Mouse (Mus musculus) gonadal fat pad, adult 2 months (tissue): ENCODE data around the gene Gm20481. TPM values are rescaled to one million over a fixed set of nuclear protein-coding genes. Genes with fewer than 3 reads are reported as not detected.
"Not testable (repeated sequence)": the region's sequence is repeated elsewhere in the genome, so short reads cannot be mapped to it uniquely, and the experiment has no call there.

Experiments
- DNase-seq: peaks from one replicate; pipeline ENCODE4 v3.0.0-alpha.2; 2012; ENCODE audit warnings: low read depth
- polyA plus RNA-seq: library from polyadenylated mRNA; depleted of rRNA; stranded (reverse); fragments of >200 nt; gene quantifications from 2 replicates; pipeline ENCODE4 v1.2.3, GENCODE M21; 2012

The Gm20481 gene
- polyA plus RNA-seq, 1 experiment = 0.24 TPM

GRCm38 (mm10) chr17:34951636-34952377 lies 17.9 kb upstream of the Gm20481 start:
- DNase-seq = no peak

- no peak for DNase-seq
These were observed 17.2 kb upstream of the Gm20481 start for GRCm38 (mm10) chr17:34952378-34953040.

GRCm38 (mm10) chr17:34953258-34953657 lies 16.5 kb upstream of the Gm20481 start:
- no peak for DNase-seq

GRCm38 (mm10) chr17:34953904-34954303 lies 15.8 kb upstream of the Gm20481 start:
- DNase-seq = no peak

DNA sequence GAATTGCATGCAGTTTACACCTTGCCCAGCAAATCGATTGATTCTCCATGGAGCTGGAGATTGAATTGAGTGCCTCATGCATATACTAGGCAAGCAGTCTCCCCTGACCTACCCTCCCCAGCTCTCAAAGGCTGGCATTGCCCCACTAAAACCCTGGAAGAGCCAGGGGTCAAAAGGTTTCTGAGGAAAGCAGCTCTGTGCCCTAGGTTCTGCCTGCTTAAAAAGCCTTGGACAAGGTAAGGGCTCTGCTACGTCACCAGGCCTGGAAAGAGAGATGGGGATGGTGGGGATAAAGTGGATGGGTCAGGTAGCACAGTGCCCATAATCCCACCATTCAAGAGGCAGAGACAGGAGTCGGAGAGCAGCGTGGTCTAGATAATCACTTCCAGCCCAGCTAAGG lies 14.9 kb upstream of the Gm20481 start:
- no peak for DNase-seq

DNA sequence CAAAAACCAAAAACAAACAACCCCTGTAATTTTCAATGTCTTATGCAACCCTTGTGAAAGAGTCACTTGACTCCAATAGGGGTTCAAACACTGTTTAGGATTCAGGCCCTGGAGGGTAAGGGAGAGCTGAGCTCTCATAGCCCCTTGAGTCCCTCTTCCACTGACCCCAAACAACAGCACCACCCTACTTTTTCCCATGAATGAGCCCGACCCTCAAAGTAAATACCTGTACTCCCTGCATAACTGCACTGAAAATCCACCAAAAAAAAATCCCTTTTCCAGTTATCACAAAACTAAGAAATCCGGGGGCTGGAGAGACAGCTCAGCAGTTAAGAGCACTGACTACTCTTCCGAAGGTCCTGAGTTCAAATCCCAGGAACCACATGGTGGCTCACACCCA lies 13.8 kb upstream of the Gm20481 start:
- no peak for DNase-seq

DNA sequence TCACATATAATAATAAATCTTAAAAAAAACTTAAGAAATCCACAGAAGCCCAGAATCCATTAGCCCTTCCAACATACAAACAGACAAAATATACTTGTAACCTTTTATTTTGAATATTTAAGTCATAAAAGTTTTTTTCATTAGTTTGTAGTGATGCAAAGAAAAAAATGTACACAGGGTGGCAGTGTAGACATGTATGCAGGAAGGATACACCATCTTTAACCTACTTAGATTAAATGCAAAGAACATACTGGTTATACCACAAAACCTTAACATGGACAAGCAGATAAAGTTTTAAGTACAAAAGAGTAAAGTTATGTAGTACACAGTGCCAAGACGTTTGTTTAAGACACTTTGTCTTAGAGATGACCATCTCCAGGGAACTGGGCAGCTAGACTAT lies 13.4 kb upstream of the Gm20481 start:
- DNase-seq = no peak

- DNase-seq = not testable (repeated sequence)
These were observed 12.4 kb upstream of the Gm20481 start for GRCm38 (mm10) chr17:34957291-34957690.

DNA sequence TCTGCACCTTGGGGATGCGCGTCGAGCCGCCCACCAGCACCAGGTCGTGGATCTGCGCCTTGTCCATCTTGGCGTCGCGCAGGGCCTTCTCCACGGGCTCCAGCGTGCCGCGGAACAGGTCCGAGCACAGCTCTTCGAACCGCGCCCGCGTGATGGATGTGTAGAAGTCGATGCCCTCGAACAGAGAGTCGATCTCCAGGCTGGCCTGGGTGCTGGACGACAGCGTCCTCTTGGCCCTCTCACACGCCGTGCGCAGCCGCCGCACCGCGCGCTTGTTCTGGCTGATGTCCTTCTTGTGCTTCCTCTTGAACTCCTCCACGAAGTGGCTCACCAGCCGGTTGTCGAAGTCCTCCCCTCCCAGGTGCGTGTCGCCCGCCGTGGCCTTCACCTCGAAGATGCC lies 11.7 kb upstream of the Gm20481 start:
- DNase-seq = not testable (repeated sequence)

DNA sequence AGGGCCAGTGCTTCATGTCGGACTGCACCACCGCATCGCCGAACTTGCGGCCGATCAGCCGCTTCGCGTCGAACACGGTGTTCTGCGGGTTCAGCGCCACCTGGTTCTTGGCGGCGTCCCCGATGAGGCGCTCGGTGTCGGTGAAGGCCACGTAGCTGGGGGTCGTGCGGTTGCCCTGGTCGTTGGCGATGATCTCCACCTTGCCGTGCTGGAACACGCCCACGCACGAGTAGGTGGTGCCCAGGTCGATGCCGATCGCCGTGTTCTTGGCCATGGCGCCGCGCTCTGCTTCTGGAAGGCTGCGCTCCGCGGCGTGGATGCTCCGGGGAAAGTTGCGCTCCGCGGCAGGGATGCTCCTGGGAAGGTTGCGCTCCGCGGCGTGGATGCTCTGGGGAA lies 11.0 kb upstream of the Gm20481 start:
- not testable (repeated sequence) for DNase-seq

GRCm38 (mm10) chr17:34959130-34959778 lies 10.5 kb upstream of the Gm20481 start, which contains the start of gene Hspa1b:
TSS of gene Hspa1b (minus strand) at chr17:34959238.
- DNase-seq = not testable (repeated sequence)

GRCm38 (mm10) chr17:34959881-34960515 lies 9.7 kb upstream of the Gm20481 start:
- no peak for DNase-seq

DNA sequence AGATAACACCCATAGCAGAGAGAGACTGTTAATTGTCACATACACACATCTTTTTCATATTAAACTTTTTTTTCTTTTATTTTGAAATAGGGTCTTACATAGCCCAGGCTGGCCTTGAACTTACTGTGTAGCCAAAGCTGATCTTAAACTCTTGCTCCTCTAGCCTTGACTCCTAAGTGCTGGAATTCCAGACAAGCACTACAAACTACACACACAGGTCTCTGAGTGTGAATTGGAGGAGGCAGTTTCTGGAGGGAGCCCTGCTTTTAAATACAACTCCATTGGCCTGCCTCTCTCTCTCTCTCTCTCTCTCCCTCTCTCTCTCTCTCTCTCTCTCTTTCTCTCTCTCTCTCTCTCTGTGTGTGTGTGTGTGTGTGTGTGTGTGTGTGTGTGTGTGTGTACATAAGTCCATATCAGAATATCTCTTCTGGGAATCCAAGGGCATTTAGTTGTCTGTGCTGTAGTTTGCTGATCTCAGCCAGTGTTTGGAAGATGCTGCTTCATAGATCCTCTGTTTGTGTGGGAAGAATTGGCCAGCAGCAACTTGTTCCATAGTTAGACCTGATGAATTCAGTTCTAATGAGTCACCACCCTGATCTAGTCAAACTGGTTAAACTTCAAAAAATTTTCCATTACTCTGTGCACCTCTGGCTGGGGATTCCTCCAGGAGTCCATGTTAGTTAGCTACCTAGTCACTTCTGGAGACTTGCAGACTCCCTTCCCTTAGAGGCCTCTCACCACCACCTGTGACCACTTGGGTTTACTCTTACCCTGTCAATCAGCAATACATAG lies 8.8 kb upstream of the Gm20481 start:
- DNase-seq = no peak

DNA sequence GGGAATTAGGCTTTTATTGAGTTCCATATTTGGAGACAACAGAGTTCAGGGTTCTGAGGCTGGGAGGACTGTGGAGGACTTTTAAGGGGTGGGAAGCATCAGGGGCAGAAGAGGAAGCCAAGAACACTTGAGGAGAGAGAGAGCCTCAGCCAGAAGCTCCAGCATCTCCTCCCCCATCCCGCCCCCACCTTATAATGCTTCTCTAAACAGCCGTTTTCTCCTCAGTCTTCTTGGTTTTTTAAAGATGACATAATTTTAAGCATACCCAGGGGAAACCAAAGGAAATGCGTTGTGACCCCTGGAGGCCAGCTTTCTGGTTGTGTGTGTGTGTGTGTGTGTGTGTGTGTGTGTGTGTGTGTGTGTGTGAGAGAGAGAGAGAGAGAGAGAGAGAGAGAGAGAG lies 7.6 kb upstream of the Gm20481 start:
- DNase-seq = no peak

DNA sequence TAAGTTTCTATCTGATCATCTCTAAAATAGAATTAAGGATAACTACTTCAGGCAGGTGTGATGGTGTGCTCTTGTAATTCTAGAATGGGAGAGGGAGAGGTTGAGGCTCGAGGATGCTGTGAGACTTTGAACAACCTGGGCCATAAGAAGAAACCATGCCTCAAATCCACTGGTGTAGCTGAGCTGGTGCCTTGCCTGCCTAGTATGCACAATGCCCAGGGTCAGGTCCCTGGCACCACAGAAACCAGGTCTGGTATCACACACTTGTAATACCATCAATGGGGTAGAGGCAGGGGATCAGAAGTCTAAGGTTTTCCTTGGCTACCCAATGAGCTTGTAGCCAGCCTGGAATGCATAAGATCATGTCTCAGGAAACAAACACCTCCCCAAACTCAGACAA lies 6.9 kb upstream of the Gm20481 start:
- no peak for DNase-seq

GRCm38 (mm10) chr17:34964640-34965049 lies 5.1 kb upstream of the Gm20481 start:
- peak; percentile 98 for DNase-seq

GRCm38 (mm10) chr17:34965627-34966026 lies 4.1 kb upstream of the Gm20481 start:
- no peak for DNase-seq

DNA sequence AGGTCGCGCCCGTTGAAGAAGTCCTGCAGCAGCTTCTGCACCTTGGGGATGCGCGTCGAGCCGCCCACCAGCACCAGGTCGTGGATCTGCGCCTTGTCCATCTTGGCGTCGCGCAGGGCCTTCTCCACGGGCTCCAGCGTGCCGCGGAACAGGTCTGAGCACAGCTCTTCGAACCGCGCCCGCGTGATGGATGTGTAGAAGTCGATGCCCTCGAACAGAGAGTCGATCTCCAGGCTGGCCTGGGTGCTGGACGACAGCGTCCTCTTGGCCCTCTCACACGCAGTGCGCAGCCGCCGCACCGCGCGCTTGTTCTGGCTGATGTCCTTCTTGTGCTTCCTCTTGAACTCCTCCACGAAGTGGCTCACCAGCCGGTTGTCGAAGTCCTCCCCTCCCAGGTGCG lies 1.1 kb downstream of the Gm20481 start:
- not testable (repeated sequence) for DNase-seq

GRCm38 (mm10) chr17:34971694-34972068 lies 2.0 kb downstream of the Gm20481 start:
- DNase-seq = not testable (repeated sequence)

GRCm38 (mm10) chr17:34972069-34972749 lies 2.5 kb downstream of the Gm20481 start, which contains the start of the genes Hspa1a and Hspa1l:
TSS of gene Hspa1a (minus strand) at chr17:34972156.
TSS of gene Hspa1l (plus strand) at chr17:34972703.
- DNase-seq = not testable (repeated sequence)
